Mouse (Mus musculus) hindbrain, embryonic 15.5 days (tissue): ENCODE measurements around the gene Trim17. TPM values are rescaled to one million over a fixed set of nuclear protein-coding genes. Genes with fewer than 3 reads are reported as not detected.
A peak's percentile ranks its signal among the peaks of the same experiment; 100 is the strongest.
"Not testable (repeated sequence)": the region's sequence is repeated elsewhere in the genome, so short reads cannot be mapped to it uniquely, and the experiment has no call there.

Experiments used
- ATAC-seq: fragments of 200-750 bp; cut with Nextera tagmentation; 2 replicates; pipeline ENCODE4 v1.8.0; 2017; ENCODE audit warnings: low read depth, moderate number of reproducible peaks, moderate TSS enrichment; ENCODE audit not compliant: low FRiP score
- H3K27ac ChIP-seq: fragments of 300-500 bp; sonication (generic); replicated peaks from 2 replicates; pipeline ENCODE4 v1.5.1; 2015; ENCODE audit warnings: mild to moderate bottlenecking, inconsistent platforms
- H3K27me3 ChIP-seq: fragments of 300-500 bp; sonication (generic); 2 replicates; pipeline ENCODE4 v1.6.1; 2015; ENCODE audit warnings: control low read depth, inconsistent platforms
- H3K36me3 ChIP-seq: fragments of 300-500 bp; sonication (generic); 2 replicates; pipeline ENCODE4 v1.6.1; 2015; ENCODE audit warnings: control low read depth, inconsistent platforms
- H3K4me1 ChIP-seq: fragments of 300-500 bp; sonication (generic); replicated peaks from 2 replicates; pipeline ENCODE4 v1.6.1; 2015; ENCODE audit warnings: control low read depth, inconsistent platforms
- H3K4me2 ChIP-seq: fragments of 300-500 bp; sonication (generic); 2 replicates; pipeline ENCODE4 v1.6.1; 2015; ENCODE audit warnings: moderate library complexity, mild to moderate bottlenecking, inconsistent platforms
- H3K4me3 ChIP-seq: fragments of 300-500 bp; sonication (generic); 2 replicates; pipeline ENCODE4 v1.5.1; 2015; ENCODE audit warnings: mild to moderate bottlenecking, inconsistent platforms
- H3K9ac ChIP-seq: fragments of 300-500 bp; sonication (generic); 2 replicates; pipeline ENCODE4 v1.6.1; 2015; ENCODE audit warnings: inconsistent platforms
- H3K9me3 ChIP-seq: fragments of 300-500 bp; sonication (generic); 2 replicates; pipeline ENCODE4 v1.6.1; 2016; ENCODE audit warnings: control low read depth, inconsistent platforms
- WGBS: fragments of 180-500 bp; shearing (Covaris S2); methylation state at CpG from one replicate; pipeline ENCODE4 v1.1.7; 2015; 5-methylcytosine and 5-hydroxymethylcytosine counted together
- polyA plus RNA-seq: library from polyadenylated mRNA; unstranded; fragments of >200 nt; fragmentation: Nextera tagmentation; extraction: Ambion mirVana; gene quantifications from 2 replicates; pipeline ENCODE4 v1.2.1, GENCODE M21; 2015

Trim17 gene
- polyA plus RNA-seq, 1 experiment from 2014 or later = 1.4 TPM

DNA sequence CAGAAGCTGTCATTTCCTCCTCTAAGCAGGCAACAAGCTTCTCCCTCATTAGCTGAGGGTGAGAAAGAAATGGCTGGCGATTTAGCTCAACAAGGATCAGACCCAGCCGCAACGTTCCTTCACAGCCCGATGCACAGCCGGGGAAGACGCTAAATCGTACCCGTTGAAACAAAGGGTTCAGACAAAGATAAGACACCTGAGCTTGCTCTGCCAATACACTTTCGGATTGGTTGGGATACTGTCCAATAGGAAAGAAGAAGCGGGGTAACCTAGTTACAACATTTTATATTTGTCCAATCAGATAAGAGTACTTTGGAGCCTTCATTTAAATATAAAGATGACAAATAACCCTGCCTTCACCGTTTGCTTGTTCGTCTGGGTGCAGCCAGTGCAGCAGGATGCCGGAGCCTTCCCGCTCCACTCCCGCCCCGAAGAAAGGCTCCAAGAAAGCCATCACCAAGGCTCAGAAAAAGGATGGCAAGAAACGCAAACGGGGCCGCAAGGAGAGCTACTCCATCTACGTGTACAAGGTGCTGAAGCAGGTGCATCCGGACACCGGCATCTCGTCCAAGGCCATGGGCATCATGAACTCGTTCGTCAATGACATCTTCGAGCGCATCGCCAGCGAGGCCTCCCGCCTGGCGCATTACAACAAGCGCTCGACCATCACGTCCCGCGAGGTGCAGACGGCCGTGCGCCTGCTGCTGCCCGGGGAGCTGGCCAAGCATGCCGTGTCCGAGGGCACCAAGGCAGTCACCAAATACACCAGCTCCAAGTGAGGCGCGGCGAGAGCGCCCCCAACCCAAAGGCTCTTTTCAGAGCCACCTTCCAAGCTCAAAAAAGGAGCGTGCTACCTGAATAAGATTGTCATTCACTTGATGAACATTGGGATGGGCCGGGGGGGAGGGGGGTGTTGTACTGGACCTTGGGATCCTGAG lies 5.7 kb upstream of the Trim17 start, which contains the start of gene Hist3h2ba:
Gene Hist3h2ba, plus strand, starts transcription at position 379 of the 938 bp plus-strand sequence.
- no peaks in the 10 kb centered on the region for H3K27me3 ChIP-seq
- peak within 1 kb of the TSS; percentile 51 for H3K4me3 ChIP-seq
- WGBS = under 1% methylated on average over 46 of the region's 48 CpGs
- H3K9me3 ChIP-seq = no peaks in the 10 kb centered on the region
- H3K4me2 ChIP-seq = peak within 1 kb of the TSS; percentile 72
- ATAC-seq = peak; percentile 93
- peak within 1 kb of the TSS; percentile 99 for H3K27ac ChIP-seq
- peak within 1 kb of the TSS; percentile 88 for H3K9ac ChIP-seq
- H3K4me1 ChIP-seq = peaks cover 30% of the 10 kb centered on the region
- H3K36me3 ChIP-seq = no peaks in the 10 kb centered on the region

DNA sequence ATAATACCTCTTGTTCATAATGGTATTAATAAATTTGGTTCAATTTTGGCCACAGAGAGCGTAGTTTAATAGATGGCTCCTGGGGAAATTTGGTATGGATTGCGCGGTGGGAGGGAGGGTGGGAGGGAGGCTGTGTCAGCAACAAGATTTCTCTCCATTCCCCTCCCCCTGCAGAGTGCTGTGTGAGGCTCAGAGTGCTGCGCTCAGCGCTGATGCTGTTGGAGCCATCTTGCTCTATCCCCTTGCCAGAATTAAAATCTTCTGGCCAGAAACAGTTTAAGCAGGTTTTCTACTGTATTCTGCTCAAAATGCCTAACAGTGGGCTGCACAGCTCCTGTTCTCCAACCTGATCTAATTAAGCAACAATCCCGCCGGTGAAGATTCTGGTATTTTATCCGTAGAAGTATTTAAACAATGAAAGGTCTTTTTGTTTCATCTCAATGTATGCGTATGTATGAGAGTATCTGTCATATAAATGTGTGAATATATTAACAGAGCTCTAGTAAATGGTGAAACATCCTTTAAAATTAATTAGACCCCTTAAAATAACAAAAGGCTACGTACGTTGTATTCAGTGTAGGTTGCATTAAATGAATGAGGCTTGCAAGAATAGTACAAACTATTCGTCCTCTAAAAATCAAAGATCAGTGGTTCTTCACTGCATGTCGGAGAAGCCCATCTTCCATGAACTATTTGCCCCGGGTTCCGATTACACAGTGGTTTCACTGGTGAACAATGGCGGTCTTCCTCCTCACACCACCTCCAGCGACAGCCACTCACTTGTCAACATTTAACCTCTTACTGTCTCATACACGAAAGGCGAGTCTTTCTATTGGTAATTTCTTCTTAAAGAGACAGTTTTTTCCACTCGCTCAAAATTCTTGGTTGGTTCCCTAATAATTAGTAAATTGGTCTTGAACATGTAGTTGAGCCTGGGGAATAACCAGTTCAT lies 4.7 kb upstream of the Trim17 start:
- Histone ChIP-seq H3K27me3 (no peaks in the 10 kb centered on the region), H3K4me2 (peak overlapping the region; percentile 72), H3K4me3 (peak overlapping the region; percentile 51), H3K27ac (peak overlapping the region; percentile 99), H3K9me3 (no peaks in the 10 kb centered on the region), H3K36me3 (no peaks in the 10 kb centered on the region), H3K4me1 (peaks cover 30% of the 10 kb centered on the region), H3K9ac (peak overlapping the region; percentile 88)
- ATAC-seq = peak; percentile 50
- 3% methylated on average over 20 of the region's 20 CpGs for WGBS

DNA sequence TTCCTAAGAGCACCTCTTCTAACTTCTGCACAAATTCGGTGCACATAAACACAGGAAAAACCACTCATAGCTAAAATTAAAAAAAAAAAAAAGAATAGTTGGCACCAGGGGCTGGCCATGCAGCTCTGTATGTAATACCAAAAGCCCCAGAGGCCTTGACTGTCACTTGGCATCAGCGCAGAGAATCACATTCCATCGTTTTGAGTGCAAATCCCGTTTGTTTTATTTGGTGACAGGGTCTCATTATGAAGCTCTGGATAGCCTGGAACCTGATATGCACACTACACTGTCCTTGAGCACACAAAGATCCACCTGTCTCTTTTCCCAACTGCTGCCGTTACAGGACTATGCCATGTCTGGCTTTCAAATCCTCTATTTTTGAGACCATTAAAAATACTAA lies 3.3 kb upstream of the Trim17 start:
- H3K9me3 ChIP-seq = no peaks in the 10 kb centered on the region
- peak overlapping the region; percentile 88 for H3K9ac ChIP-seq
- peak overlapping the region; percentile 99 for H3K27ac ChIP-seq
- H3K4me1 ChIP-seq = peaks cover 31% of the 10 kb centered on the region
- no peaks in the 10 kb centered on the region for H3K27me3 ChIP-seq
- no peaks in the 10 kb centered on the region for H3K36me3 ChIP-seq
- ATAC-seq = no peak
- H3K4me2 ChIP-seq = peak overlapping the region; percentile 72
- peak overlapping the region; percentile 51 for H3K4me3 ChIP-seq
- 34% methylated on average over 5 of the region's 5 CpGs for WGBS

DNA sequence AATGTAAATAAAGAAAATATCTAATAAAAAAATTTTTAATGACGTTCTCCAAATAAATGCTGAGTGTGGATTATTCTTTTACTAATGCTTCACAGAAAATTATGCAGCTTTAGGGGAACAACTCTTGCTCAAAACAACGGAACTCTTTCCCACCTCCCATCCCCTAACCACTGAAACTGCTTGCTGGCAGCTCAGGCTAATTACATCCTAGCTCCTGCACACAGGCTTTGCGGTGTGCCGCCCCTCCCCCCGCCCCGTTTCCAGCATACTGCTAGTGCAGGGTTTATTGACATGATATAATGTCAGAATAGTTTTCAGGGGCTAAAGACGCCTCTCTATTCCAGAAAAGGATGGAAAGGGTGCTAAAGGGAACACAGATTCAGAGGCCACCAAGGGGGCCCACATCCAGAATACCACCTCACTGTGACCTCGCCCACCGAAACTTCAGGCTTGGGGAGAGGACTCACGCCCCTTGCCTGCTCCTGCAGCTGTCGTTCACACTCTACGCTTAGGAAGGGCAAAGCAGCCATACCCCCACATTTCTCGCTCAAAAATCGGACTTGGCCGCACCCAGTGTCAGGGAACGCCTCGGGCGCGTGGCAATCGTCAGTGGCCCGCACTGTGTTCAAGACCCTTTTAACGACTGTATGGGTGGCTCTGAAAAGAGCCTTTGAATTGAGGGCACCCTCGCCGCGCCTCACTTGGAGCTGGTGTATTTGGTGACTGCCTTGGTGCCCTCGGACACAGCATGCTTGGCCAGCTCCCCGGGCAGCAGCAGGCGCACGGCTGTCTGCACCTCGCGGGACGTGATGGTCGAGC lies 925 bp upstream of the Trim17 start:
- Histone ChIP-seq H3K9me3 (no peaks in the 10 kb centered on the region), H3K4me3 (peak overlapping the region; percentile 76), H3K27me3 (no peaks in the 10 kb centered on the region), H3K4me1 (peaks cover 49% of the 10 kb centered on the region), H3K4me2 (peak overlapping the region; percentile 80), H3K36me3 (no peaks in the 10 kb centered on the region), H3K9ac (peak overlapping the region; percentile 92), H3K27ac (peak overlapping the region; percentile 100)
- WGBS = under 1% methylated on average over 33 of the region's 33 CpGs
- peak; percentile 15; the same call in 1 of the 2 replicates for ATAC-seq

DNA sequence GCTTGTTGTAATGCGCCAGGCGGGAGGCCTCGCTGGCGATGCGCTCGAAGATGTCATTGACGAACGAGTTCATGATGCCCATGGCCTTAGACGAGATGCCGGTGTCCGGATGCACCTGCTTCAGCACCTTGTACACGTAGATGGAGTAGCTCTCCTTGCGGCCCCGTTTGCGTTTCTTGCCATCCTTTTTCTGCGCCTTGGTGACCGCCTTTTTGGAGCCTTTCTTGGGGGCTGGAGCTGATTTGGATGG lies 390 bp upstream of the Trim17 start:
- 2% methylated on average over 17 of the region's 17 CpGs for WGBS
- not testable (repeated sequence) for ATAC-seq

DNA sequence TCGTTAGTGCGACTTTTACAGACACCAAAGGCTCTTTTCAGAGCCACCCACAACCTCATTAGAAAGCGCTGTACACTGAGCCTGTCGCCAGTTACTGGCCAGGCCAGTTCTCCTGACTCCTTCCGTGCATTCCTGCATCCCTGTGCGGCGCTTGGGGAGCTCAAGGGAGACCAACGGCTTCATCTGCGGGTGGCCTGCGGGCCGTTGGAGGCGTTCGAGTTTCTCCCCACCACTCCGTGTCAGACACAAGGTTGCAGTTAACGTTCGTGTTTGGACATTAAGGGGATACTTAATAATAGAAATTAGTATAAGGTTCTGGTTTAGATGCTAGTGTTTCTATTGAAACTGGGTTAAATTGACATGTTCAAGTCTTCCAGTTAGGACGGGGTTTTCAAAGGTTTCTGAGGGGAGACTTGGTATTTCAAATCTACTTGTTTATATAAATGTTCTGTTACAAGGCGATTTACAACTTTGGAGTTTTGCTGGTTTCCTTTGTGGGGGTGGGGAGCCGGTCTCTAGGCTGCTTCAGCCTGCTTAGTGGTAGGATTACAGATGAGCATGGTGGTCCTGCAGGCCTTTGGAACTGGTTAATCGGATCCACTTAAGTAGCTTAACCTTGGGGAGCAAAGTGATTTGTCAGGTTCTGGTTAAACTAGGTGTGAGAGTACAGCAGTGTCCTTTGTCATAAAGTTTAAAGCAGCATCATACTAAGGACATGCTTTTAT lies 820 bp downstream of the Trim17 start:
- H3K4me2 ChIP-seq = peak overlapping the region; percentile 80
- no peaks in the 10 kb centered on the region for H3K36me3 ChIP-seq
- WGBS = under 1% methylated on average over 20 of the region's 20 CpGs
- H3K4me1 ChIP-seq = peaks cover 62% of the 10 kb centered on the region
- H3K27ac ChIP-seq = peak overlapping the region; percentile 100
- peak overlapping the region; percentile 76 for H3K4me3 ChIP-seq
- ATAC-seq = 0 out of 2 replicates have a peak, but pooled peaks have one; percentile 14
- H3K9me3 ChIP-seq = no peaks in the 10 kb centered on the region
- H3K9ac ChIP-seq = peak overlapping the region; percentile 92
- H3K27me3 ChIP-seq = no peaks in the 10 kb centered on the region

More for the DNA sequence above, 390 bp upstream of the Trim17 start:
- Histone ChIP-seq H3K4me2 (peak overlapping the region; percentile 80), H3K4me3 (peak overlapping the region; percentile 76), H3K4me1 (peaks cover 54% of the 10 kb centered on the region), H3K27ac (peak overlapping the region; percentile 100), H3K9ac (peak overlapping the region; percentile 92)
- not testable (repeated sequence) for H3K36me3 ChIP-seq, H3K27me3 ChIP-seq, H3K9me3 ChIP-seq

DNA sequence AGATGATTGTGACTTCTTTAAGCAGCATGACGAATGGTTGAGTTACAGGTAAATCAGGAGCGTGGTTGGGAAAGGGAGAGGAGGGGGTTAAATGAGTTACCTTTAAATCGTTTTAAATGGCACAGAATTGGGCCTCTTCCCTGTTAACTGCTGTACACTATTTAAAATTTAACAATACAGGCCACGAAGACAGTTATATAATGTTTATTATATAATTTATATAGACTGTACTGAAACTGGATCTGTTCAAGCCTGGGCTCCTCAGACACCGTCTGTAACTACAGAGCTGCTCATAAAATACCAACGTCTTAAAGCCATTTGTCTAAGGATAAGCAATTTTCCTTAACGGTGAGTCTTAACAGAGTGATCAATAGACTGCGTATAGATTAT lies 1.4 kb downstream of the Trim17 start:
- no peak for ATAC-seq

DNA sequence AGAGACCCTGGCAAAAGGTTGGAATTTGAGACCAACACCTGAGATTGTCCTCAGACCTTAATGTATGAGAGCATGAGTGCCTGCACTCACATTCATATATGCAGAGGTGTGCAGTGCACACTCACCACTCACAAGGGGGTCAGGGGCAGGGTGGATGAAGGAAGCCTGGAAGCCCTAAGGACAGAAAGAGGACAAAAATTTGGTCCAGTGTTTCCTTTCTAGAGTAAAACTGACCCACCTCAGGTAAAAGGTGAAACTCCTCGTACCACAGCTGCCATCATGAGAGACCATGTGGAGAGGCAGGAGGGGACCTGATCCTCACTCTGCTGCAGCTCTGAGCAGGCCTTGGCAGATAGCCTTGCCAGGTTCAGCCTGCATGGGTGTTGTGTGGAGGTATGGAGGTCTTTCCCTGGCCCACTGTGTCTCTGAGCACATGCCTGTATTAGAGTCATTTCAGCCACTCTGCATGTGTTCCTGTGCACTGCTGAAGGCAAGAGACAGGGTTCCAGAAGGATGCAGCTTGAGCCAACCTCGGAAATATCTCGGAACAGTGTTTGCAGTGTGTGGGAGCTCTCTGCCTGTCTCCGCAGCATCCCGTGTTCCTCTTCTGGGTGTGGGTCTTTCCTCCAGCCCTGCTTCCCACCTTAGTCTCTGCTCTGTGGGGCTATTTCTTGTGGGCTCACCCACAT lies 2.9 kb downstream of the Trim17 start:
- H3K9ac ChIP-seq = peak overlapping the region; percentile 92
- WGBS = 79% methylated on average over 5 of the region's 5 CpGs
- no peak for ATAC-seq
- no peak overlapping the region for H3K27ac ChIP-seq
- H3K4me3 ChIP-seq = peak overlapping the region; percentile 76
- H3K4me2 ChIP-seq = peak overlapping the region; percentile 80
- no peaks in the 10 kb centered on the region for H3K27me3 ChIP-seq
- H3K36me3 ChIP-seq = no peaks in the 10 kb centered on the region
- no peaks in the 10 kb centered on the region for H3K9me3 ChIP-seq
- H3K4me1 ChIP-seq = peaks cover 44% of the 10 kb centered on the region

More for the DNA sequence above, 1.4 kb downstream of the Trim17 start:
- Histone ChIP-seq H3K27ac (peak overlapping the region; percentile 100), H3K9me3 (no peaks in the 10 kb centered on the region), H3K9ac (peak overlapping the region; percentile 92), H3K4me1 (peaks cover 59% of the 10 kb centered on the region), H3K27me3 (no peaks in the 10 kb centered on the region), H3K36me3 (no peaks in the 10 kb centered on the region), H3K4me3 (peak overlapping the region; percentile 76), H3K4me2 (peak overlapping the region; percentile 80)
- 21% methylated on average over 8 of the region's 8 CpGs for WGBS

DNA sequence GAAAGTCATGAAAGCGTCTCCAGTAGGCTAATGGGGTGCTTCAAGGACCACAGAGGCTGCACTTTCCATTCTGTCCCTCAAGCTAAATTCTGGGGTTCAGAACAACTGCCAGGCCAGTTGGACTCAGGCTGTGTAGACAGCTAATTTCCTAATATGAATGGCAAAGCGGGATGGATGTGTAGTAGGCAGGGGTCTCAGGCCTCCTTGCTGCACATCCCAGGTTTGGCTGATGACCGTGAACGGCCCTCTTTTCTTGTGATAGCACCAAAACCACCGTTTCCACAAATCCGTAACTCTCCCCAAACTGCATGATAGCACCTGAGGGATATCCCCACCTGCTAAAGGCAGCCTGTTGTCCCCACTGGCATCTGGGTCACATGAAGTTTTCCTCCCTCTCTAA lies 4.1 kb downstream of the Trim17 start:
- Histone ChIP-seq H3K27ac (no peak overlapping the region), H3K4me2 (peak overlapping the region; percentile 80), H3K9ac (no peak overlapping the region), H3K27me3 (no peaks in the 10 kb centered on the region), H3K9me3 (no peaks in the 10 kb centered on the region), H3K36me3 (no peaks in the 10 kb centered on the region), H3K4me3 (no peak overlapping the region), H3K4me1 (peaks cover 39% of the 10 kb centered on the region)
- ATAC-seq = no peak
- WGBS = 87% methylated on average over 6 of the region's 6 CpGs

DNA sequence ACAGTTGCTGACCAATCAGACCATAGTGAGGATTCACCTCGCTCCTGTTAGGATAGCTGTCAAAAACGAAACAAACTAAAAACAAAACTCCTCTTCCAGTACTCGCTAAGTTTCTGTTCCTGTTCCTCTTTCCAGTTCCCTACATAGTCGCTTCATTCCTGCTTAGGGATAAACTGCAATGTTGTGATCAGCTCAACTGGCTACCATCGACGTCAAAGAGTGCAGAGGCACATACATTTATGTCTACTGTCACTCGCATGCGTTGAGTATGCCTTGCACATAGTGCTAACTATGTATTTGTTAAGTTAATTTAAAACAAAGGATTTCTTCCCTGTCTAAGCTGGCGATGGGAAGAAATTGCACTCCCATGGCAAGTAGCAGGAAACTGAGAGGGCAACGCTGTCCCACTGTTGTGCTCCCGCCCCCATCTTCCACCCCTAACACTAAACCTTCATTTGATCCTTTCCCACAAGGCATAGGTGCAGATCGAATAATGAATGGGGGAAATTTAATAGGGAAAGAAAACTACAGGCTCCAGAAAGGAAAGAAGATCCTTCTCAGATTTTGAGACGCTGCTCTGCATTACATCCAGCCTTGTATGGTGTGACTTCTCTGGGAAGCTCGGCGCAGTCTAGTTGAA lies 4.8 kb downstream of the Trim17 start:
- ATAC-seq = no peak
- Histone ChIP-seq H3K9me3 (no peaks in the 10 kb centered on the region), H3K9ac (peak overlapping the region; percentile 70; the same call in 1 of the 2 replicates), H3K4me3 (peak overlapping the region; percentile 55), H3K27me3 (no peaks in the 10 kb centered on the region), H3K4me1 (peaks cover 39% of the 10 kb centered on the region), H3K36me3 (no peaks in the 10 kb centered on the region), H3K4me2 (peak overlapping the region; percentile 80), H3K27ac (peak overlapping the region; percentile 87)
- WGBS = 33% methylated on average over 15 of the region's 15 CpGs
